Mouse (Mus musculus) common myeloid progenitor, adult 5-6 weeks (primary cell): ENCODE measurements at regions not wholly inside any gene's neighbourhood (a gene's known extent, or its start where the extent isn't known, plus 50 kb on each side); places are given as distances from the start of the nearest gene placed in this dataset.

ENCODE experiments used
- ATAC-seq: replicated peaks from 2 replicates; pipeline ENCODE4 v1.8.0; 2016; ENCODE audit warnings: low read depth, mild to moderate bottlenecking, moderate TSS enrichment, inconsistent platforms; ENCODE audit not compliant: poor library complexity, severe bottlenecking

GRCm38 (mm10) chr9:47054595-47054994 is 56.1 kb downstream of the Gm4791 start:
- no peak for ATAC-seq

DNA sequence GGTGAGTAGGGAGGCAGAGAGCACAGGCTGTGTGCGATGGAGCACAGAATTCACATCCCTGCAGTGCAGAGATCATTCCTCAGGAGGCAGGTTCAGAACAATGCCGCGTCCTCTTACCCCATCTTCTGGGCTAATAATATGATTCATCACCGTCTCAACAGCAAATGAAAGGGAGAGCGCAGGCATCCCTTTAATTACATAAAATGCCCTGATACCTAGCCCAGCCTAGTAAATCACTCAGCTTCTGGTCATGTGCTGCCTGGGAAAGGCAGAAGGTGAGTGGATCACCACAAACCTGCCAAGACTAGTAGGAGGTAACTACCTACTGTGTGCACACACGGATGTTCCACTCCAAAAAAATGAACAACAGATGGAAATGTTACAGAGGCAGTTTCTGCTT is 57.0 kb downstream of the Gm4791 start:
- no peak for ATAC-seq

DNA sequence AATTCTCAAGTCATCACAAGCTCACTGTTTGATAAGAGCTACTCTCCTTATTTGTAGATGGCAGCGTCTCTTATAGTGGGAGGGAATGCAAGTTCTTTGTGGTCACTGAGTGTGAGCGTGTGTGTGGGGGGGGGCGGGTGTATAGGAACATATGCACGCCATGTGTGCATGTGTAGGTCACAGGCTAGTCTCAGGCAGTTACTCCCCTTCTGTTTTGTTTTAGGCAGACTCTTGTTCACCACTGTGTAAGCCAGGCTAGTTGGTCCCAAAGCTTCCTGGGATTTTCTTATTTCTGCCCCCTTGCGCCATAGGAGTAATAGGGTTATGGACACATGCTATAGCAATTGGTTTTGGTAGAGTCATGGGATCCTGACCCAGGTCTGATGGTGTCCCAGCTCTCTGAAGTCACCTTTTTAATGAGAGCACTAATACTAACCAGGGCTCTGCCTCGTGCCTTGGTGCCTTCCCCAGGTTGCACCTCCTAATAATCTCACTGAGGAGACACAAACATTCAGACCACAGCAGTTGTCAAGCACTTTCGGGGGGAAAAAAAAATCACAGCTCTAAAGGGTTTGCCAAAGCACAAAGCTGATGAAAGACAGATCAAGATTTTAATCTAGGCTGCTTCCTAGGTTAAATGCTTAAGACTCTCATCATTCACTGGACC is 60.9 kb downstream of the Gm4791 start:
- no peak for ATAC-seq

DNA sequence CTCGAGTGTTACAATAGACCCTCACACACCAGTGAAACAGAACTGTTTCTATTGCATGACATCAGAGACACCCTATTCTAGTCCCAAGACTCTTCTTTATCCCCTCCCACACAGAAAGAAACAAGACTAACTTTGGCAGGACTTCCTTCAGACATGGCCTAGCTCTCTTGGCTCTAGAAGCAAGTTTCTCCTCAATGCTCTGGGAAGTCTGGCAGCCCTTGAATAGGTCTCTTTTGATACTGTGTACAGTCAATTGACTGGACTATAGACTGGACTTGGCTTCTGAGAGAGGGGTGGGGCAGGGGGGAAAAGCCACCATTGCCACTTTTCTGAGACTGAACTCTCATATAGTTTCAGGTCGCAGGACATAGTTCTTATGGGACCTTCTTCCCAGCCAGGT is 62.2 kb downstream of the Gm4791 start:
- ATAC-seq = no peak

- no peak for ATAC-seq
These were observed 64.0 kb downstream of the Gm4791 start for GRCm38 (mm10) chr9:47062516-47062915.

- no peak for ATAC-seq
These were observed 65.2 kb downstream of the Gm4791 start for GRCm38 (mm10) chr9:47063751-47064150.

DNA sequence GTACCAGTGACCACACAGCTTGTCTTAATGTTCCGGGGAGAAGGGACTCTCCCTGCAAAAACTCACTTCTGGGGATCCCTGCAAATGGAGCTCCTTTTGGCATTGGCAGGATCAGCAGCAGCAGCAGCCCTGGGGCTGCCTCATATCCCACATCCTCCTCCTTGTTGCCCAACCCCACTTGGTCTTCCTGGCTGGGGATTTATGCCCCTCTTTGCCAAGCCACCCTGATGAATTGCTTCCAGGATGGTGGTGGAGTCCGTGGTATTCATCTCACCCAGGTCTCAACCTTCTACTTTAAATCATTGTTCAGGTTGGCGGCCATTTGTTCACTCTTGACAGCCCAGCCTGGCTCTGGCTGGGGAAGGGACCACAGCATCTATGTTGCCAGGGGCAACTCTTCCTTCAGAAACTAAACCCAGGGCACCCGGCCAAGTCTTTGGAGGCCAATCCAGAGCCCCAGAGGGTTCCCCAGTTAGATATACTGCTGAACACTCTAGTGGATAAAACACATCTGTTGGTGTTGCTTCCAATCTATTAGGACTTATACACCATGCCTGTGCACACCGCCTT is 66.0 kb downstream of the Gm4791 start:
- ATAC-seq = no peak

- ATAC-seq = no peak
These were observed 70.9 kb downstream of the Gm4791 start for GRCm38 (mm10) chr9:47069436-47069835.

- no peak for ATAC-seq
These were observed 72.4 kb downstream of the Gm4791 start for GRCm38 (mm10) chr9:47070958-47071357.

DNA sequence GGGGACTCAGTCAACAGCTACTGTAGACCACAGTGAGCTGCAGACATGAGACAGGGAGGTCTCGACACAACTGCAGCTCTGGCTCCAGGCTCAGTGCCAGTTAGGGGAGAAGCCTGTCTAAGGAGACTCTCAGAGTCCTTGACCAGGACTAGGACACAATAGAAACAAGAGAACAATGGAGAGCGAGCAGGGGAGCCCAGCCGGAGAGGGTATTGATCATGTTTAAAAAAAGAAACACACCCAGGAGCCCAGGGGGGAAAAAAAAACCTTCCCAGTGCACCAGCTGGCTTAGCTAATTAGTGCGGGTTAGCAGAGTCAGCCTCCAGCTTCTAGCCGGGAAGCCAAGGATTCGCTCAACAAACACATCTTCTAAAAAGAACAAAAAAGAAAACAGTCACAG is 78.4 kb downstream of the Gm4791 start:
- ATAC-seq = no peak

DNA sequence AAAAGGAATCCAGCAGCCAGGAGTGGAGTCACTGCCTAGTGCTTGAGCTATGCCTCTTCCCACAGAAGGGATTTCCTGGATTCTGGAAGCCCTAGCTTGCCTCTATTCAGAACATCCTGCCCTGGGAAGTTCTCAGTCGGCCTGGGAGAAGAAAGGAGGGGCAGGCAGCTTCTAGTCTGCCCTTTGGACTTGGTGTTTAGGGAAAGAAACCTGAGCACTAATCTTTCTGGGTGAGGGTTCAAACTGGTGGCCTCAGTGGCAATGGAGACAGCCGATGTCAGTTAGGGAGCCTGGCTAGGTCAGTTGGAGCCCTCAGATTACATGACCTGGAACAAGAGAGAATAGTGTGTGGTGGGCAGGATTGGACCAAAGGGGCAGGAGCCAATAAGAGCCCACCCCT is 78.9 kb downstream of the Gm4791 start:
- ATAC-seq = no peak

- no peak for ATAC-seq
These were observed 79.4 kb downstream of the Gm4791 start for GRCm38 (mm10) chr9:47077945-47078344.

DNA sequence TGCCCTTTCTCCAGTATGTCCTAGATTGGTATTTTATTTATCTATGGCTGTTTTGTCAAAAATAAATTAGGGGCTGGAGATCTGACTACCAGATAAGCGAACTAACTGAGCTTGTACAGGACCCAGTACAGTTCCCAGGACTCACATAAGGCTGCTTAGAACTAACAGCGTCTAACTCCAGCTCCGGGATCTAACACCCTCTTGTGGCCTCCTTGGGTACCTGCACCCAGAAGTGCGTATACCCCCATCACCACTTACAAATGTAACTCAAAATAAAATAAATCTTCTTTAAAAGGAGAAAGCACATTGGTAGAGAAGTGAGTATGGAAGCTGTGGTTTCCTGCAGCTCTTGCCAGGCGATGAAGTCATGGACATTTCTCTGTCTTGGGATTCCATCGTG is 82.9 kb downstream of the Gm4791 start:
- no peak for ATAC-seq

DNA sequence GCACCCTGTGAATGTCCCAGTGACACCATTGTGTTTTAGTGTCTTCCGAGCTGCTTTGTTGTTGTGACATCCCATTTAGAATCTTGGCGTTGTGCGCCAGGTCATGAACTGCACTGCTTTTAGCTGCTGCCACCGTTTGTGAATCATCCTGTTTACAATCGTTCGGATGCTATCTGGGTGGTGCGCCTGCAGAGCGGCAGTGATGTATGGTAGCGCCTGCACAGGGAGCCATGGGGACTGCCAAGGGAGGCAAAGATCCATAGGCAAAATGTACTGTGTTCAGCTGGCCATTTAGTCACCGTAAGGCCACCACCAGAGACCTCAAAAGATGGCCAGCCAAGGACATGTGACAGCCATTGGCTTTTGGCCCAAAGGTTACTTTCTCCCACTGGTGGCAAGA is 93.3 kb downstream of the Gm4791 start:
- no peak for ATAC-seq

- ATAC-seq = no peak
These were observed 97.1 kb downstream of the Gm4791 start for GRCm38 (mm10) chr9:47095656-47096055.

GRCm38 (mm10) chr9:47103316-47103715 is 104.8 kb downstream of the Gm4791 start:
- no peak for ATAC-seq

DNA sequence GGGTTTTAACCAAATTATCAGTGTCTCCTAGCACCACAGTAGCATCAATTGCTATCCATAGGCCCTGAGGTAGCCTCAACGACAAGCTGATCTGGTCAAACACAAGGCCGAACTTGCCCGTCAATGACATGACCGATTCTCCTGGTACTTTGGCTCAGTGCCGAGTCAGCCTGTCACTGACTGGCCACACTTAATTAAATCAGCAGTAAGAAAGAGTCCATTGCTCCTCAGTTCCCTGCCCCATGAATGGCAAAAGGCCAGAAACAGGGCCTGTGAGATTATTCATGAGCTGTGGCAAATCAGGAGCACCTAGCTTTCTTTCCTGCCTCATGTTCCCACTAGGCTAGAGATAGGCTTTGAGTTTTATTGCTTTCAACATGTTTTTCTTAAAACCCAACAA is 105.4 kb downstream of the Gm4791 start:
- ATAC-seq = no peak

- ATAC-seq = no peak
These were observed 109.6 kb downstream of the Gm4791 start for GRCm38 (mm10) chr9:47108096-47108495.

DNA sequence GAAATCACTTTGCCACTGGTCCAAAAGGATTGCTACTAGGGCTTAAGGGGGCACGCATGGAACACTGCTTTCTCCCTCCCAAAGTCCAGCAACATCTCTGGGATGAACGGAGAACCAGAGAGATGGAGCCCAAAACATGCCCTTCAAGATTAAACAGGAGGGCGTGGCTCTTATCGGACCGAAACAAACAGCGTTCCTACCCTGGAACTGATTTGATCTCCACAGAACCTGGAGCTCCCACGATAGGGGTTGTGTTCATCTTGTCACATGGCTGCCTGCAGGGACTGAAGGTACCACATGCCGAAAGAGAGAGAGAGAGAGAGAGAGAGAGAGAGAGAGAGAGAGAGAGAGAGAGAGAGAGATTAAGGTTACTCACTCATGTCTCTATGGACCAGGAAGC is 120.7 kb downstream of the Gm4791 start:
- ATAC-seq = no peak

DNA sequence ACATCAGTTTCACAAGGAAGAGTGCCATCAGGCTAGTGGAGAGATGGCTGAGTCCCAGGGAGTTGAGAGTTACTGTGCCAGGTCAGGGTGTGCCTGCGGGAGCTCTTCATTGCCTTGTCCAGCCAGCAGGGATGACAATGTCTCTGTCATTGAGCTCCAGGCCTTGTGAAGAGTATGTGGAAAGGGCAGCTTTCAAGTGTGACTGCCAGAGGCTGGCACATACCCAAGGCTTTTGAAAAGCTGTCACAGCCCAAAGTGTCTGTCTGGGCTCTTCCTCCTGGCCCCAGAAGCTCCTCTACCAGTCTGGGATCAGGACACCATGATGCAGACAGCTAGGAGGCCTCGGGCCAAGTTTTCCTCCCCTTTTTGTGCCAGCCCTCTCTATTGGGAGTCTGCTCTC is 124.6 kb downstream of the Gm4791 start:
- no peak for ATAC-seq

DNA sequence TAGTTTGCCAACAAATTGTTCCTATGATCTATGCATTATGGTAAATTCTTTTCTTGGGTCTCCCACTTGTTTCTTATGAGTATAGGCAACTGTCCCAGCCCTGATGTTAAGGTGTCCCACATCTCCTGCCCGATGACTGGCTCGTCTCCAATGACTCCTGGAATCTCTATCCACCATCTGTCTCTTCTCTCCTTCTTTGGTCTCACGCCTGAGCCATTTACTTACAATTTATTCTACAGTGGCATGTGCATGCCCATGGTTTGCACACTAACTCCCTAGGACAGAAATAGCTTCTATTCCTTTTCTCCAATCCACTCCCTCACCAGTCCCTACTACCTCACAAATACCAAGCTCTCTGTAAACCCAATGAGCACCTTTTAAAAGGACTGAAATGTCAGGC is 127.0 kb downstream of the Gm4791 start:
- no peak for ATAC-seq

GRCm38 (mm10) chr9:47126236-47126635 is 127.7 kb downstream of the Gm4791 start:
- ATAC-seq = no peak
